Mouse (Mus musculus) lung, adult 2 months (tissue): Measurements from ENCODE around the gene Elmo1.

Experiments used
- CTCF ChIP-seq: fragments of 200-500 bp; IDR thresholded peaks from 2 replicates; pipeline ENCODE4 v1.5.1; 2011; ENCODE audit warnings: mild to moderate bottlenecking, low read length, control low read depth; ENCODE audit not compliant: insufficient read depth
- POLR2A ChIP-seq: fragments of 200-500 bp; IDR thresholded peaks from 2 replicates; pipeline ENCODE4 v1.6.1; 2011; ENCODE audit warnings: low read depth, mild to moderate bottlenecking, control low read depth, low read length, borderline replicate concordance; ENCODE audit errors: extremely low read depth

- TF ChIP-seq CTCF (no peak), POLR2A (peak; percentile 24; the same call in 1 of the 2 replicates)
Observed at GRCm38 (mm10) chr13:20090711-20091603, 561 bp downstream of the Elmo1 start.
